Mouse (Mus musculus) olfactory bulb, adult 2 months (tissue): ENCODE data around the gene Wap.

Experiments used
- CTCF ChIP-seq: fragments of 200-500 bp; IDR thresholded peaks from 2 replicates; pipeline ENCODE4 v1.5.1; 2012; ENCODE audit warnings: low read depth, mild to moderate bottlenecking, low read length, moderate library complexity; ENCODE audit not compliant: insufficient read depth
- POLR2A ChIP-seq: fragments of 200-500 bp; IDR thresholded peaks from 2 replicates; pipeline ENCODE4 v1.6.1; 2012; ENCODE audit warnings: mild to moderate bottlenecking, low read depth, low read length, moderate library complexity; ENCODE audit not compliant: insufficient read depth

DNA sequence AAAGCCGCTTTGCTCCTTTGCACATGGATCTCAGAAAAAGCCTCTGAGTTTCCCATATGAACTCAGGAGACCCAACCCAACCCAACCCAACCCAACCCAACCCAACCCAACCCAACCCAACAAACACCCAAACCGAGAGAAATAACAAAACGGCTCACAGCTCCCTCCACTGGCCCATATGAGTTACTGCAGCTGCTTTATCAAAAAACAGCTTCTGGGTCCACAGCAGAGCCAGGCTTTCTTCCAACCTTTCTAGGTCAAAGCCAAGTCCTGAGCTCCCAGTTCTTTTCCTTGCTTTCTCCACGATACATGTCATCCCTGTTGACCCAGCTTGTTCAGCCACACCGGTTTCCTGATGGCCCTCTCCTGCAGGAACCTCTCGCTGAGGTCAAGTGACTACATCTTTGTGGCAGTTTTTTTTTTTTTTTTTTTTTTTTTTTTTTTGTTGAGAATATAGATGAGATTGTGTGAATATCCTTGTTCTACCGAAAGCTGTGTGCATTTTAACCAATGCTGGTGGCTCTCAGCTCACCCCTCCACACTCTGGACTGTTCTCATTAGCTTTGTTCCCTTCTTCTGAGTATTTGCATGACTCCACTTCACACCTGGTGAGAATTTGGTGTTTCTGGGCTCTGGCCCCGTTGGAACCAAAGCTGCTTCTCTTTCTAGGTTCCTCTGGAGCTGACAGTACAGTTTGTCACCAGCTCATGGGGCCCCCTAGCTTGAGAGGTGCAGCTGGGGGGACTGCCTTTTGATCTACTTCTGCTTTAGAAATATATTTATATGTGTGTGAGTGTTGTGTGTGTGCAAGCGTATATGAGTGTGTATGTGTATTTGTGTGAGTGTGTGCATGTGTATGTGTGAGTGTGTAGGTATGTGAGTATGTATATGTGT, 9.6 kb upstream of the Wap start:
- TF ChIP-seq POLR2A (no peak), CTCF (no peak)
